Mouse (Mus musculus): ENCODE results near the gene Zscan18. TPM values are rescaled to one million over a fixed set of nuclear protein-coding genes. Genes with fewer than 3 reads are reported as not detected.

Gene Zscan18
- 0.25 and 0.29 TPM in 2 replicates for polyA plus RNA-seq (2012; rRNA removed)

GRCm38 (mm10) chr7:12802866-12803726 is at the start of gene Zscan18:
TSS of gene Zscan18 (minus strand) at chr7:12803635.

GRCm38 (mm10) chr7:12834162-12835120 is 31.0 kb upstream of the Zscan18 start, which contains the start of gene Zfp110:
TSS of gene Zfp110 (plus strand) at chr7:12834761.

GRCm38 (mm10) chr7:12818521-12819295 is 15.3 kb upstream of the Zscan18 start, which contains the start of gene Zfp329:
TSS of gene Zfp329 (minus strand) at chr7:12818858.

DNA sequence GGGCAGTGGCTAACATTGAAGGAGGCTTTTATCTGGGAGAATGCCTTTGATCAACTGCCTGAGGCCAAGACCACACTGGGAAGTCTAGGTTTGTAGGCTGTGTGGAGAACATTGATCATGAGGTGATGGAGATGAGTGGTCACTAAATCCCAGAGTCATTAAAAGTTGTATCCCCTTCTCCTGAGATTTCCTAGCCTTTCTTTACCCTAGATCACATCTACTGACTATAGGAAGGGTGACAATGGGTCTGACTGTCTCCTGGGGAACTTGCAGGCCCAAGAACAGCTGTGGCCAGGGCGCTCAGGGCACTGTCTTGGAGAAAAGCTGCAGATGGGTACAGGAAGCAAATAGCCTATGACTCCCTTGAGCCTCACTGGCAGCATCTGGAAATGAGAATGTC is 68.5 kb downstream of the Zscan18 start, which contains the start of gene Vmn2r56:
TSS of gene Vmn2r56 (minus strand) at position 101 of the 400 bp plus-strand sequence.

Other genes starting within 250 kb of the Zscan18 start
- not detected in 2 replicates for gene Vmn2r53, start 194.8 kb downstream of the Zscan18 start, polyA plus RNA-seq (2012; rRNA removed)
- gene Vmn2r54, start 163.3 kb downstream of the Zscan18 start, polyA plus RNA-seq (2012; rRNA removed), result not detected in 2 replicates
- gene Vmn2r55, start 118.6 kb downstream of the Zscan18 start, polyA plus RNA-seq (2012; rRNA removed), result not detected in 2 replicates
- gene Vmn2r56, start 68.6 kb downstream of the Zscan18 start, polyA plus RNA-seq (2012; rRNA removed), result not detected in 2 replicates
- gene Zfp329, start 15.2 kb upstream of the Zscan18 start, polyA plus RNA-seq (2012; rRNA removed), result 2.2 and 2.4 TPM in 2 replicates
- gene Zfp110, start 31.1 kb upstream of the Zscan18 start, polyA plus RNA-seq (2012; rRNA removed), result 5.1 and 5.6 TPM in 2 replicates
- 0.75 and 0.82 TPM in 2 replicates for gene Zfp128, start 77.5 kb upstream of the Zscan18 start, polyA plus RNA-seq (2012; rRNA removed)
- 3.4 and 3.5 TPM in 2 replicates for gene Zscan22, start 94.2 kb upstream of the Zscan18 start, polyA plus RNA-seq (2012; rRNA removed)
- gene Rps5, start 118.7 kb upstream of the Zscan18 start, polyA plus RNA-seq (2012; rRNA removed), result 1,527 and 1,533 TPM in 2 replicates
- 0.13 and 0.22 TPM in 2 replicates for gene Rnf225, start 123.8 kb upstream of the Zscan18 start, polyA plus RNA-seq (2012; rRNA removed)
- gene Zfp324, start 162.2 kb upstream of the Zscan18 start, polyA plus RNA-seq (2012; rRNA removed), result 1.7 and 1.8 TPM in 2 replicates
- 1.9 and 2.1 TPM in 2 replicates for gene Zfp446, start 174.2 kb upstream of the Zscan18 start, polyA plus RNA-seq (2012; rRNA removed)
- gene Slc27a5, start 194.6 kb upstream of the Zscan18 start, polyA plus RNA-seq (2012; rRNA removed), result 37.4 and 60.2 TPM in 2 replicates
- 85.9 and 90.4 TPM in 2 replicates for gene Trim28, start 195.5 kb upstream of the Zscan18 start, polyA plus RNA-seq (2012; rRNA removed)
- gene Zbtb45, start 206.4 kb upstream of the Zscan18 start, polyA plus RNA-seq (2012; rRNA removed), result 5.4 and 5.7 TPM in 2 replicates
- gene Chmp2a, start 231.2 kb upstream of the Zscan18 start, polyA plus RNA-seq (2012; rRNA removed), result 99.3 and 101 TPM in 2 replicates
- gene Ube2m, start 234.6 kb upstream of the Zscan18 start, polyA plus RNA-seq (2012; rRNA removed), result 86.0 and 91.7 TPM in 2 replicates

Measured in liver, embryonic 18 days (tissue).